Mouse (Mus musculus) E14TG2a.4 (cell line): ENCODE data around the gene Arpp21.

Source experiments
- H3K27me3 ChIP-seq: 2 replicates; pipeline ENCODE4 v1.6.1; 2014; ENCODE audit warnings: low read length, control low read depth; ENCODE audit not compliant: insufficient read depth
- H3K36me3 ChIP-seq: 2 replicates; pipeline ENCODE4 v1.6.1; 2014; ENCODE audit warnings: low read length, control low read depth; ENCODE audit not compliant: insufficient read depth
- H3K4me1 ChIP-seq: replicated peaks from 2 replicates; pipeline ENCODE4 v1.6.1; 2014; ENCODE audit warnings: low read depth, low read length, control low read depth
- H3K4me3 ChIP-seq: replicated peaks from 2 replicates; pipeline ENCODE4 v1.5.1; 2014; ENCODE audit warnings: mild to moderate bottlenecking, low read length
- H3K9me3 ChIP-seq: 2 replicates; pipeline ENCODE4 v1.6.1; 2014; ENCODE audit warnings: low read length, control low read depth
- CTCF ChIP-seq: conservative IDR thresholded peaks from 2 replicates; pipeline ENCODE4 v1.5.1; 2014; ENCODE audit warnings: low read length
- NANOG ChIP-seq: IDR thresholded peaks from 2 replicates; pipeline ENCODE4 v1.6.1; 2014; ENCODE audit warnings: borderline replicate concordance, low read length, mixed read lengths
- POU5F1 ChIP-seq: IDR thresholded peaks from 2 replicates; pipeline ENCODE4 v1.6.1; 2014; ENCODE audit warnings: low read length, borderline replicate concordance

The Arpp21 gene

DNA sequence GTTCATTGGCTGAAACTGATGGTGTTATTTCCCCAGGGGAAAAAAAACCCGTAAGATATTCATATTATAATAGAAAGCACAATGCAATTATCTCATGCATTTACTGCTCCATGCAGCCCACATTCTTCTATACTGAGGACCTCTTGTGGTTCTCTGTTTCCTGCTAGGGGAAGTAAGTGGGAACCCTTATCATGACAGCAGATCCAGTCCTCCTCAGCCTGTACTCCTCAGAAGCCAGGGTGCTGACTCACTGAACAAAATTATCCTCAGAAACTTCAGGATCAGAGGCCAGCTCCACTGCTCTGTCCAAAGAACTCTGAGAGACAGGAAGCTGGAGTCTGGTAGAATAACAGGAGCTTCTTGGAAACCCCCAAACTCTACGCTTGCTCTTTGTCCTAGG, 10.7 kb downstream of the Arpp21 start:
- no peak for TF ChIP-seq NANOG
- no peaks in the 10 kb centered on the region for H3K27me3 ChIP-seq
- H3K9me3 ChIP-seq: no peaks in the 10 kb centered on the region
- no peaks in the 10 kb centered on the region for H3K4me1 ChIP-seq
- H3K36me3 ChIP-seq: no peaks in the 10 kb centered on the region
- H3K4me3 ChIP-seq: no peak overlapping the region

DNA sequence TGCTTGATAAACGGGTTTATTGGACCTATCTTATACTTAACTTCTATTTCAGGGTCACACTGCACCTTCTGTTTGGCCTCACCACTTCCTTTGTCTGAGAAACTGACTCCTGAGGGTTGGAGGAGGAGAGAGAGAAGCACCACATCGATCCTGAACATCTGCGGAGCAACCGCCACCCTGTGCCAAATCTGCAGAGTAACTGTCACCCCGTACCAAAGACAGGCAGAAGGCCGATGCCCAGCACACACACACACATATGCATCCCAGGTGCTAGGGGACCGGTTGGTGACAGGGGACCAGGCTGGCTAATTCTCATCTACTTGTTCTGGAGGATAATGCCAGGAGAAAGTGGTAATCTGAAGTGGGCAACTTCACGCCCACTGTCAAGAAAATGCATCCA, 16.4 kb downstream of the Arpp21 start:
- Histone ChIP-seq H3K4me1 (no peaks in the 10 kb centered on the region), H3K9me3 (no peaks in the 10 kb centered on the region), H3K27me3 (no peaks in the 10 kb centered on the region; the same call in 1 of the 2 replicates), H3K36me3 (no peaks in the 10 kb centered on the region), H3K4me3 (no peak overlapping the region)
- TF ChIP-seq CTCF: no peak
- no peak for TF ChIP-seq POU5F1
- TF ChIP-seq NANOG: no peak

DNA sequence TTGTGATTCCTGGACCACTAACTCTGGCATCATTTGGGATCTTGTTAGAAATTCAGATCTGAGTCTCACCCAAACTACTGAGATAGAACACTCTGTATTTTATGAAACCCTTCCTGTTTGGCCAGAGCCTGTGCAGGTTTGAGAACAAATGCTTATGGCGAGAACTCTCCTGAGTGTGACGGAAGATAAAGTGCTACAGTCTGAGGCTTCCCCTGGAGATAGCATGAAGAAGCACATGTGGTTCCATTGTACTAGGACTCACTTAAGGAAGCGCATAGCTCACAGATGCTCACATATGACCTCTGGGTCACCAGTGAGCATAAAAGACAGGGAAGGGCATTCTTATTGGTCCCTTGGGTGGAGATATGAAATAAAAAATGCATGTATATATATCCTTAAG, 17.5 kb downstream of the Arpp21 start:
- H3K4me3 ChIP-seq: no peak overlapping the region
- no peaks in the 10 kb centered on the region for H3K4me1 ChIP-seq
- no peak for TF ChIP-seq NANOG
- TF ChIP-seq POU5F1: no peak
- no peak for TF ChIP-seq CTCF
- H3K36me3 ChIP-seq: no peaks in the 10 kb centered on the region
- H3K9me3 ChIP-seq: no peaks in the 10 kb centered on the region
- H3K27me3 ChIP-seq: no peaks in the 10 kb centered on the region; the same call in 1 of the 2 replicates

DNA sequence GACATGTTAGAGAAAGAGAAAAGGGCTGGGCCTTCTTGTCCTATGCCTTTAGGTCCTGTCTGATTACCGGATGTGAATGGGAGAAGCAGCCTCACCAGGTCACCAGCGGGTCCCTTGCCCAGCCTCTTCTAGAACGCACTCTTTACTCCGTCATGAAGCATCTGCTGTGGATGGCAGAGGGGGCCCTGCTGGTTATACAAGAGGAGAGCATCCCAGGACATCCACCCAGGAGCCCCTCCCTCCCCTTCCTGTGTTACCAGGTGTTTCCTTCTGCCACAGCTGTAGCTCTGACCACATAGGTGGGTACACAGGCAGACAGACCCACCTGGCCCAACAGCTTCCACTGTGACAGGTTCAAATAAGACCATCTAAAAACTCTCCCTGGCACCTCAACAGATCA, 18.6 kb downstream of the Arpp21 start:
- Histone ChIP-seq H3K9me3 (no peaks in the 10 kb centered on the region), H3K4me1 (no peaks in the 10 kb centered on the region), H3K27me3 (no peaks in the 10 kb centered on the region; the same call in 1 of the 2 replicates), H3K36me3 (no peaks in the 10 kb centered on the region), H3K4me3 (no peak overlapping the region)
- TF ChIP-seq NANOG: no peak
- no peak for TF ChIP-seq CTCF
- no peak for TF ChIP-seq POU5F1

DNA sequence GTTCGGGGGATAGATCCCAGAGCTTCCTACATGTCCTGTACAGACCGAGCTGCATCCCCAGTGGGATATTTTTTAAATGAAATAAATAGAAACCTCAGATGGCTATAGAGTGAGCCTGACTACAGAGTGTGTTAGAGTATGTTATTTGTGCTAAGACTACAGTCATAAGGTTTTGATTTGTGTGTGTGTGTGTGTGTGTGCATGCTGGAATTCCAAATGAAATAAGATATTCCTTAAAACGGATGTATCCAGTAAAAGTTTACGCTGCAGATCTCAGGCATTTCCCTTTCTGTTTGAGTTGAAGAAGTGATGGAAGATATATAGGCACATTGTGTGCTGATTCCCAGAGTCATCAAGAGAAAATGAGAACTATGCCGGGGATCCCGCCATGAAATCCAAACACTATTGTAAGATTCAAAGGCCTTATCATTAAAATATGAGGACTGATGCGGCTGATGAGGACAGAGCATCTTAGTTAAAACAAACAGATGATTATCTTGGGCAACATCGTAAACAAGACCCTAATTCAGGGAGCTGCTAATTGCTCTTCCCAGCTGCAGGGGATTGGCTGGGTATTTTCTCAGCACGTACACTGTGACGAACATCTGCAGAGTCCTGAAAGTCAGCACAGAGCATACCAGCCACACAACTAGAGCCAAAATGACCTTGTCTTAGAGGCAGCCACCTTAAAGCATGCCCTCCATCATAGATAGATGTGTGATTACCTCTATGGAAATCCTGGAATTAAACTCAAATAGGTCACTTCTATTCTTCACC, 20.5 kb downstream of the Arpp21 start:
- no peaks in the 10 kb centered on the region for H3K9me3 ChIP-seq
- no peaks in the 10 kb centered on the region for H3K36me3 ChIP-seq
- H3K4me3 ChIP-seq: no peak overlapping the region
- TF ChIP-seq CTCF (no peak), NANOG (no peak), POU5F1 (no peak)
- no peaks in the 10 kb centered on the region; the same call in 1 of the 2 replicates for H3K27me3 ChIP-seq
- no peaks in the 10 kb centered on the region for H3K4me1 ChIP-seq

DNA sequence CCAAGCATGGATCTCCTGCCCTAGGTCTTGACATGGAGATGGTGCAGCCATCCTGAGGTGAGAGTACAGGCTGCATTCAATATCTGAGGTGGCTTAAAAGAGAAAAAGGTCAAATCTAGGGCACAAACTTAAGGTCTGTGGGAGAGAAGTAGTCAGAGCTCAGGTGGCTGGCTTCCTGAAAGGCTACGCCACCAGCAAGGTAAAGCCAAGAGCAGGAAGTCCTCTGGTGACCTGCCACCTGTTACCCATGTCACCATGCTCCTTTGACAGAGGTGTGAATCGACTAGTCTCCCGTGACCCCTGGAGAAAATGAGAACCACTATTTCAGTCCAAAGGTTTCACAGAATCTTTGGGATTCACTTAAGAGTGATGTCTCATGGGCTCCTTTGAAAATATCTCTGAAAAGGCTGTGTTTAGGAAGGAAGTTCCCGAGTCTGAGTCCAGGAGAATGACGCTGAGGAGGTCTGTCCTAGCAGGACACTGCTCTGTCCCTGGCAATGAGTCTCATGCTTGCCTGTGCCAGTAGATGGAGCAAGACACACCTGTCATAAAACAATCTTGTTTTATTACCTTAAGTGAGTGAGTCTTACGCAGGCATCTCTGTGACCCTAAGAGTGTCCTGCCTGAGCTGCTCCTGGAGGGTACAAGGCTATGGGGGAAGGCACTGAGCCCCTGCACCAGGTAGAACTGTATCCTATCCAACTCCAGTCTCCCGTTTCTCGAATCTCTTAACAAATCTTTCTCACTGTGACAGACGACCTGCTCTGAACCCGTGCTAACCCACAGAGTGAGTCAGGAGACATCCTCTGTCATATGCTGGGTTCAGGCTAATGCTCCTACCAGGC, 22.1 kb downstream of the Arpp21 start:
- no peak overlapping the region for H3K4me3 ChIP-seq

DNA sequence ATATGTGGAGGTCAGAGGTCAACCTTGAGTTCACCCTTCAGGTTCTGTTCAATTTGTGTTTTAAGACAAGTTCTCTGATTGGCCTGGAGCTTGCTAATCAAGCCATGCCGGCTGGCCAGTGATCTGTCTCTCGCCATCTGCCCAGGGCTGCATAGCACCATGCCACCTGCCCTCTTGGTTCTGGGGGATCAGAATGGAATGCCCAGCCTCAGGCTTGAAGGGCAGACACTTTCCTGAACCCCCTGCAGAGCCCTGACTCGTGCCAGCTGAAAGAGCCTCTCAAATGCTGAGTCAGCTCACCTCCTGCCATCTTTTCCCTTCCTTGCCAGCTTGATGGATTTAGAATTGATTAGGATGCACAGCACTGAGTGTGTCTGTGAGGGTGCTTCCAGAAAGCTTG, 25.9 kb downstream of the Arpp21 start:
- TF ChIP-seq CTCF: no peak
- no peak for TF ChIP-seq NANOG
- no peak for TF ChIP-seq POU5F1
- Histone ChIP-seq H3K4me1 (peaks cover 6% of the 10 kb centered on the region), H3K27me3 (no peaks in the 10 kb centered on the region), H3K4me3 (no peak overlapping the region), H3K9me3 (no peaks in the 10 kb centered on the region), H3K36me3 (no peaks in the 10 kb centered on the region)

More for the DNA sequence above, 22.1 kb downstream of the Arpp21 start:
- H3K36me3 ChIP-seq: no peaks in the 10 kb centered on the region
- no peaks in the 10 kb centered on the region; the same call in 1 of the 2 replicates for H3K27me3 ChIP-seq
- H3K4me1 ChIP-seq: no peaks in the 10 kb centered on the region
- TF ChIP-seq CTCF (no peak), NANOG (no peak), POU5F1 (no peak)
- H3K9me3 ChIP-seq: no peaks in the 10 kb centered on the region

DNA sequence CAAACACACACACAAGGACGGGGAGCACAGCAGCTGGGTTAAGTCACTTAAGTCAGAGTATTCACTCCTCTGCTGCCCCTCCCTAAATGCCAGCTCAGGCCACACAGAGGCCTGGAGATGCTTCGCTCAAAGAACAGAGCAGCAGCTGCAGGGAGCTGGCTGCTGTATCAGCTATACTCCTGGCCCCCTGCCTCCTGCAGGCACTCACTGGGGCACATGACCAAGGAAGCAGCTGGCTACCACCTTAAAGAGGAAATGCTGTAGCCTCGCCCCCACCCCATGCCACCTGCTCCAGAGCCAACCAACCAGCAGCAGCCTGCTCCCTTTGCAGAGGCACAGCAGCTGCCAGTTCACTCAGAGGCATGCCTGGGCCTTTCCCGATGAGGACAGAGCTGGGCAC, 28.0 kb downstream of the Arpp21 start:
- no peaks in the 10 kb centered on the region for H3K36me3 ChIP-seq
- H3K4me1 ChIP-seq: peaks cover 6% of the 10 kb centered on the region
- no peaks in the 10 kb centered on the region for H3K27me3 ChIP-seq
- TF ChIP-seq NANOG (no peak), CTCF (no peak)
- H3K9me3 ChIP-seq: no peaks in the 10 kb centered on the region
- H3K4me3 ChIP-seq: no peak overlapping the region
